Mouse (Mus musculus) cortical plate, adult 2 months (tissue): ENCODE measurements around the gene Frmd4a.

Experiments used
- CTCF ChIP-seq: fragments of 200-500 bp; IDR thresholded peaks from 2 replicates; pipeline ENCODE4 v1.5.1; 2011; ENCODE audit warnings: mild to moderate bottlenecking, control low read depth, low read length; ENCODE audit not compliant: insufficient read depth; ENCODE audit errors: extremely low read depth
- POLR2A ChIP-seq: fragments of 200-500 bp; IDR thresholded peaks from 2 replicates; pipeline ENCODE4 v1.6.1; 2011; ENCODE audit warnings: mild to moderate bottlenecking, low read length, control low read depth; ENCODE audit not compliant: insufficient read depth; ENCODE audit errors: extremely low read depth

- TF ChIP-seq CTCF (no peak), POLR2A (no peak)
These were observed 511.8 kb downstream of the Frmd4a start for GRCm38 (mm10) chr2:4529254-4529729.
